Mouse (Mus musculus) ES-E14 (cell line): ENCODE measurements around the gene Ccdc28b. TPM values are rescaled to one million over a fixed set of nuclear protein-coding genes. Genes with fewer than 3 reads are reported as not detected.

Experiments used
- DNase-seq: peaks from one replicate; pipeline ENCODE4 v3.0.0-alpha.2; 2013; ENCODE audit warnings: low read depth, low spot score
- H3K27ac ChIP-seq: 2 replicates; pipeline ENCODE4 v1.5.1; 2012; ENCODE audit warnings: low read depth, mild to moderate bottlenecking, low read length, moderate library complexity, mixed read lengths; ENCODE audit not compliant: poor library complexity, insufficient read depth, severe bottlenecking
- H3K36me3 ChIP-seq: 2 replicates; pipeline ENCODE4 v1.6.1; 2012; ENCODE audit warnings: mild to moderate bottlenecking, low read length, moderate library complexity, mixed read lengths; ENCODE audit not compliant: control insufficient read depth, poor library complexity, insufficient read depth, severe bottlenecking
- H3K4me1 ChIP-seq, 2 experiments: fragments of 150-350 bp in 1 of 2; sonication (generic) in 1 of 2; 2 replicates each; pipeline ENCODE4 v1.6.1; 2012; ENCODE audit warnings: low read length in 2 of 2, mild to moderate bottlenecking in 1 of 2, mixed read lengths in 1 of 2; ENCODE audit not compliant: control insufficient read depth in 2 of 2, insufficient read depth in 2 of 2, poor library complexity in 1 of 2
- H3K4me3 ChIP-seq, 2 experiments: fragments of 150-350 bp in 1 of 2; sonication (generic) in 1 of 2; 2 replicates each; pipeline ENCODE4 v1.5.1; 2012; ENCODE audit warnings: low read length in 2 of 2, low read depth in 1 of 2, mild to moderate bottlenecking in 1 of 2, mixed read lengths in 1 of 2; ENCODE audit not compliant: insufficient read depth in 1 of 2, poor library complexity in 1 of 2, severe bottlenecking in 1 of 2
- H3K9ac ChIP-seq: 2 replicates; pipeline ENCODE4 v1.6.1; 2012; ENCODE audit warnings: low read depth, mild to moderate bottlenecking, low read length, mixed read lengths; ENCODE audit not compliant: poor library complexity, insufficient read depth, severe bottlenecking
- H3K9me3 ChIP-seq: fragments of 150-350 bp; sonication (generic); 2 replicates; pipeline ENCODE4 v1.6.1; 2012; ENCODE audit warnings: low read depth, mild to moderate bottlenecking, low read length; ENCODE audit not compliant: control insufficient read depth, insufficient read depth
- CHD2 ChIP-seq: IDR thresholded peaks from 2 replicates; pipeline ENCODE4 v1.6.1; 2014; ENCODE audit warnings: mild to moderate bottlenecking, low read depth, low read length, inconsistent platforms
- HCFC1 ChIP-seq: IDR thresholded peaks from 2 replicates; pipeline ENCODE4 v1.6.1; 2012; ENCODE audit warnings: low read length, inconsistent platforms, borderline replicate concordance; ENCODE audit not compliant: insufficient read depth
- MAFK ChIP-seq: IDR thresholded peaks from 2 replicates; pipeline ENCODE4 v1.6.1; 2014; ENCODE audit warnings: mild to moderate bottlenecking, low read depth, low read length, inconsistent platforms; ENCODE audit not compliant: insufficient read depth
- ZC3H11A ChIP-seq: IDR thresholded peaks from 2 replicates; pipeline ENCODE4 v1.6.1; 2012; ENCODE audit warnings: low read depth, mild to moderate bottlenecking, inconsistent platforms, low read length, borderline replicate concordance
- ZNF384 ChIP-seq: IDR thresholded peaks from 2 replicates; pipeline ENCODE4 v1.6.1; 2012; ENCODE audit warnings: low read depth, low read length, inconsistent platforms
- in situ Hi-C, 2 experiments: fragments of 600-800 bp; cut with MboI; formaldehyde crosslinking; loops; one replicate each; pipeline ENCODE4 v1.15.1; 2025; ENCODE audit warnings: low sequenced_read_pairs in 2 of 2, inconsistent platforms in 1 of 2; ENCODE audit not compliant: unreplicated experiment in 2 of 2
- total RNA-seq: library from RNA; depleted of rRNA; stranded (reverse); fragments of 300-350 nt; gene quantifications from 2 replicates; pipeline ENCODE4 v1.2.3, GENCODE M21; 2012; rRNA removed

Ccdc28b gene
- total RNA-seq, 1 experiment = 11.1 TPM

GRCm38 (mm10) chr4:129571551-129572084, 52.1 kb downstream of the Ccdc28b start:
- H3K4me3 ChIP-seq = no peak overlapping the region
- no peak for DNase-seq
- in situ Hi-C loops = no loop called here
- no peaks in the 10 kb centered on the region for H3K9me3 ChIP-seq
- H3K27ac ChIP-seq = no peak overlapping the region; the same call in 1 of the 2 replicates
- TF ChIP-seq MAFK (no peak), ZNF384 (no peak), CHD2 (no peak), HCFC1 (no peak), ZC3H11A (no peak)
- no peaks in the 10 kb centered on the region for H3K36me3 ChIP-seq
- H3K4me1 ChIP-seq = peaks cover 3 to 12% of the 10 kb centered on the region in 2 experiments; a peak in 2 of 4 replicates
- H3K9ac ChIP-seq = no peak overlapping the region

GRCm38 (mm10) chr4:129570028-129570427, 53.7 kb downstream of the Ccdc28b start:
- Histone ChIP-seq H3K36me3 (no peaks in the 10 kb centered on the region), H3K9ac (no peak overlapping the region), H3K4me3 (peak overlapping the region in 1 of 2 experiments; percentile 17; a peak in 1 of 4 replicates), H3K27ac (no peak overlapping the region), H3K4me1 (peaks cover 3 to 12% of the 10 kb centered on the region in 2 experiments; a peak in 2 of 4 replicates), H3K9me3 (no peaks in the 10 kb centered on the region)
- TF ChIP-seq ZNF384 (no peak), MAFK (no peak), ZC3H11A (no peak), HCFC1 (no peak), CHD2 (no peak)
- no peak for DNase-seq
- in situ Hi-C loops = no loop called here

Other genes with a start within 250 kb of the Ccdc28b start
- 25.3 and 32.5 TPM in 2 replicates for gene Zbtb8a, start 245.8 kb downstream of the Ccdc28b start, total RNA-seq
- 2.5 and 2.7 TPM in 2 replicates for gene Zbtb8b, start 183.1 kb downstream of the Ccdc28b start, total RNA-seq
- 28.9 and 33.3 TPM in 2 replicates for gene Bsdc1, start 162.4 kb downstream of the Ccdc28b start, total RNA-seq
- gene Tssk3, start 132.9 kb downstream of the Ccdc28b start, total RNA-seq = 0.16 TPM in 1 of 2 replicates, not detected in the other
- not detected in 2 replicates for gene Fam229a, start 132.8 kb downstream of the Ccdc28b start, total RNA-seq
- 175 and 233 TPM in 2 replicates for gene Marcksl1, start 110.4 kb downstream of the Ccdc28b start, total RNA-seq
- gene Hdac1, start 81.2 kb downstream of the Ccdc28b start, total RNA-seq = 96.0 and 102 TPM in 2 replicates
- gene Lck, start 50.3 kb downstream of the Ccdc28b start, total RNA-seq = 19.1 and 36.6 TPM in 2 replicates
- gene Fam167b, start 45.4 kb downstream of the Ccdc28b start, total RNA-seq = not detected in 2 replicates
- 297 and 328 TPM in 2 replicates for gene Eif3i, start 23.3 kb downstream of the Ccdc28b start, total RNA-seq
- 172 and 193 TPM in 2 replicates for gene Tmem234, start 23.3 kb downstream of the Ccdc28b start, total RNA-seq
- gene Dcdc2b, start 9.7 kb downstream of the Ccdc28b start, total RNA-seq = 0.71 and 1.2 TPM in 2 replicates
- 7.9 and 8.7 TPM in 2 replicates for gene Iqcc, start 4.8 kb downstream of the Ccdc28b start, total RNA-seq
- 61.5 and 72.9 TPM in 2 replicates for gene Txlna, start 17.1 kb upstream of the Ccdc28b start, total RNA-seq
- gene Kpna6, start 48.8 kb upstream of the Ccdc28b start, total RNA-seq = 29.4 and 39.4 TPM in 2 replicates
- 15.8 and 16.9 TPM in 2 replicates for gene Tmem39b, start 72.9 kb upstream of the Ccdc28b start, total RNA-seq
- gene Khdrbs1, start 118.4 kb upstream of the Ccdc28b start, total RNA-seq = 39.6 and 58.2 TPM in 2 replicates
- 71.3 and 104 TPM in 2 replicates for gene Ptp4a2, start 187.3 kb upstream of the Ccdc28b start, total RNA-seq